Mouse (Mus musculus) lung, adult 18-20 months (tissue): ENCODE data around the gene Plekha6.

Source experiments
- DNase-seq, 2 experiments: peaks; one replicate each; pipeline ENCODE4 v3.0.0; 2022; ENCODE audit warnings: mixed read lengths in 2 of 2

Plekha6 gene

GRCm38 (mm10) chr1:133146014-133147009, 17.7 kb upstream of the Plekha6 start:
- peak; percentile 46 to 67 for DNase-seq

GRCm38 (mm10) chr1:133147324-133147723, 16.7 kb upstream of the Plekha6 start:
- peak; percentile 28 to 58 for DNase-seq

- DNase-seq: no peak
These were observed 15.9 kb upstream of the Plekha6 start for GRCm38 (mm10) chr1:133148122-133148521.

GRCm38 (mm10) chr1:133150556-133150955, 13.5 kb upstream of the Plekha6 start:
- no peak for DNase-seq

GRCm38 (mm10) chr1:133152213-133152612, 11.8 kb upstream of the Plekha6 start:
- DNase-seq: no peak

- no peak for DNase-seq
These were observed 8.7 kb upstream of the Plekha6 start for GRCm38 (mm10) chr1:133155270-133155669.

- DNase-seq: no peak
These were observed 4.9 kb upstream of the Plekha6 start for GRCm38 (mm10) chr1:133159128-133159564.

GRCm38 (mm10) chr1:133161559-133161958, 2.5 kb upstream of the Plekha6 start:
- DNase-seq: no peak

- no peak for DNase-seq
These were observed 2.0 kb upstream of the Plekha6 start for GRCm38 (mm10) chr1:133162046-133162445.

GRCm38 (mm10) chr1:133162981-133163380, 1.0 kb upstream of the Plekha6 start:
- no peak for DNase-seq

- no peak for DNase-seq
These were observed 591 bp downstream of the Plekha6 start for GRCm38 (mm10) chr1:133164591-133165011.

GRCm38 (mm10) chr1:133165111-133165510, 1.1 kb downstream of the Plekha6 start:
- DNase-seq: no peak

- no peak for DNase-seq
These were observed 4.5 kb downstream of the Plekha6 start for GRCm38 (mm10) chr1:133168318-133169060.

GRCm38 (mm10) chr1:133170196-133170595, 6.2 kb downstream of the Plekha6 start:
- no peak for DNase-seq

GRCm38 (mm10) chr1:133171357-133171756, 7.3 kb downstream of the Plekha6 start:
- no peak for DNase-seq

GRCm38 (mm10) chr1:133175150-133175549, 11.1 kb downstream of the Plekha6 start:
- DNase-seq: peak in 1 of 2 experiments; percentile 37

GRCm38 (mm10) chr1:133177480-133178172, 13.6 kb downstream of the Plekha6 start:
- peak; percentile 44 to 46 for DNase-seq

- peak; percentile 70 to 80 for DNase-seq
These were observed 14.9 kb downstream of the Plekha6 start for GRCm38 (mm10) chr1:133178732-133179440.

GRCm38 (mm10) chr1:133181072-133182015, 17.3 kb downstream of the Plekha6 start:
- peak; percentile 57 to 71 for DNase-seq

GRCm38 (mm10) chr1:133182016-133182705, 18.2 kb downstream of the Plekha6 start:
- DNase-seq: peak in 1 of 2 experiments; percentile 38
